In genomic region chr11:69532480-69533150, GRCm38 (mm10) we compare ENCODE assay signal across 13 mouse cellular contexts. TPM values are rescaled to one million over a fixed set of nuclear protein-coding genes. Genes with fewer than 3 reads are reported as not detected.
A peak's percentile ranks its signal among the peaks of the same experiment; 100 is the strongest.
DNase-seq lines count a peak whose midpoint lies in the region.
"Had no signal": no experiment of that assay in that cellular context is flagged by ENCODE, and none has a peak within 500 bp of the region (broad histone marks: within the 10 kb centered on the region; RNA-seq: fewer than 3 reads in every experiment).

No protein-coding gene starts in this region.

- DNase-seq in cerebellum, postnatal 10 days, result peak; percentile 37 to 50
- DNase-seq in cerebellum, adult 9-10 months, result no peak
- peak; percentile 15 for DNase-seq in kidney, adult 9 months
- DNase-seq in kidney, postnatal 14 days, result no peak
- peak; percentile 32 for DNase-seq in 416B (ENCODE audit: low read depth)
- peak; percentile 57 for DNase-seq in brain, adult 2 months (ENCODE audit: low read depth, low spot score)
- no peak for DNase-seq in urinary bladder, adult 2 months (ENCODE audit: low spot score)
- DNase-seq: embryo, embryonic 11 days; gastrocnemius, postnatal 25 days; heart, postnatal 10 days; kidney, adult 11 months; left cerebral cortex, postnatal 4 days; lung, postnatal 10 days had no signal

RNA-seq across cellular contexts. Expression of gene Dnah2, which starts 16.3 kb away (rescaled TPM):
- 0.19 and 0.22 TPM in 2 replicates for polyA plus RNA-seq in urinary bladder, adult 2 months (2012; rRNA removed)

RNA-seq across cellular contexts. Expression of gene Efnb3, which starts 27.4 kb away (rescaled TPM):
- 0.99 and 1.1 TPM in 2 replicates for polyA plus RNA-seq in urinary bladder, adult 2 months (2012; rRNA removed)

RNA-seq across cellular contexts. Expression of gene Wrap53, which starts 47.4 kb away (rescaled TPM):
- 7.2 and 7.3 TPM in 2 replicates for polyA plus RNA-seq in urinary bladder, adult 2 months (2012; rRNA removed)

RNA-seq across cellular contexts. Expression of gene Trp53, which starts 47.5 kb away (rescaled TPM):
- polyA plus RNA-seq in urinary bladder, adult 2 months (2012; rRNA removed), result 77.8 and 85.8 TPM in 2 replicates

Comparison
In these comparisons a context has a peak if more than half of its experiments do, and no peak if none do; other contexts are left out.
1. DNase-seq: peak in cerebellum, postnatal 10 days (2 of 2), kidney, adult 9 months (single experiment), 416B (single experiment) and brain, adult 2 months (single experiment); none in cerebellum, adult 9-10 months (single experiment), kidney, postnatal 14 days (single experiment) and urinary bladder, adult 2 months (single experiment).